Mouse (Mus musculus): Measurements from ENCODE around the gene Cnnm2. TPM values are rescaled to one million over a fixed set of nuclear protein-coding genes. Genes with fewer than 3 reads are reported as not detected.

Cnnm2 gene
- polyA plus RNA-seq, 1 experiment from 2014 or later, result 2.4 TPM

DNA sequence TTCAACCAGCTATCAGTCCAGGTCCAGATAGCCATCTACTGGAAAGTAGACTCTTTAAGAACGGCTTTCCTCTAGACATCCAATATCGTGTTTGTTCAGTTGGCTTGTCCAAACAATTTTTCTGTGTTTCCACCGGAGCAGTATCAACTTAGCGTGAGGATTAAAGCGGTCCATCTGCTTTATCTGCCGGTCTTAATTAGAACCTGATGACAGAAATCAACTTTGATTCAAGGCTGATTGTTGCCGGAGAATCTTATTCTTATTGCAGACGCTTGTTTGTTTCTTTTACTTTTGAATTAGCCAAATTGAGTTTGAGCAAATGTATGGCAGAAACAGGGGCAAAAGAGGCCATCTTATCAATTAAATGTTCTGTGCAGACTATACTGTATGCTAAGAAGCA is 32.8 kb downstream of the Cnnm2 start:
- H3K4me3 ChIP-seq (ENCODE audit: low read depth, low read length), result no peak overlapping the region
- no peaks in the 10 kb centered on the region for H3K9me3 ChIP-seq (ENCODE audit: low read length)
- H3K27ac ChIP-seq (ENCODE audit: low read length), result no peak overlapping the region
- no peak overlapping the region for H3K9ac ChIP-seq (replicated peaks; ENCODE audit: low read depth)
- no peak for ATAC-seq
- no peaks in the 10 kb centered on the region for H3K27me3 ChIP-seq (replicated peaks; ENCODE audit: insufficient read depth, low read length)
- H3K36me3 ChIP-seq (ENCODE audit: insufficient read depth, low read length), result no peaks in the 10 kb centered on the region
- TF ChIP-seq EP300 (IDR thresholded peaks at IDR 0.05) (no peak), CTCF (IDR thresholded peaks at IDR 0.05) (no peak)
- H3K4me1 ChIP-seq (ENCODE audit: insufficient read depth, low read depth, low read length), result no peaks in the 10 kb centered on the region
- H3K4me2 ChIP-seq (replicated peaks; ENCODE audit: low read depth, low read length), result no peak overlapping the region
- DNase-seq (ENCODE audit: low spot score), result peak; percentile 17
- WGBS, result 26% methylated on average over 8 of the region's 8 CpGs

DNA sequence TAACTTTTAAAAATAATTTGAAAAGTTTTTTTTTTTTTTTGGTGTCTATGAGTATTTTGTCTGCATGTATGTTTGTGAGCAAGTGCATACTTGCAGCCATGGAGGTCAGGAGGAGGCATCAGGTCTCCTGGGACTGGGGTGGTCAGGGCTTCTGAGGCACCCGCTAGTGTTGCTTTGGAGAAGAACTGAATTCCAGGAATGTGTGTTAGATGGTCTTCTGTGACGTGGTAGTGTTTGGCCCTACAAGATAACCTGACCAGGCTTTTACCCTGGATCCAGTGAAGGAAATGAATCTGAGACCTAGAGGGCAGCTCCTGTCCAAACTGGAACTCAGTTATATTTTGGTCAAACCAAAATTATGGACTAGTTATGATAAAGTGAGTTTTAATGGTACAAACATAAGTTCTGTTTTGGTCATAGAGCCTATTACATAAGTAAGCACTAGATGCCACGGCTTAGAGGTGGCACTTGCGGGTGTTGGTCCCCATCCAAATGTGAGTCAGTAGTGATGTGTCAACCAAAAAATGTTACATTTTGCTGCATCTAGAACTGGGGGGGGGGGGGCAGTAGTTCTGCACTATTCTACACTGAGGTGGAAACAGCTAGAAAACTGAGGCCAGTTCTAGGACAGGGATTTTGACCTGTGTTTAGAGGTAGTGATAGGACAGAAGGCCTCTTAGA is 38.6 kb downstream of the Cnnm2 start:
- WGBS, result 64% methylated on average over 4 of the region's 4 CpGs
- Histone ChIP-seq H3K9me3 (ENCODE audit: low read length) (no peaks in the 10 kb centered on the region), H3K4me2 (replicated peaks; ENCODE audit: low read depth, low read length) (no peak overlapping the region), H3K27me3 (replicated peaks; ENCODE audit: insufficient read depth, low read length) (no peaks in the 10 kb centered on the region), H3K9ac (replicated peaks; ENCODE audit: low read depth) (no peak overlapping the region), H3K4me3 (ENCODE audit: low read depth, low read length) (no peak overlapping the region), H3K27ac (ENCODE audit: low read length) (no peak overlapping the region), H3K36me3 (ENCODE audit: insufficient read depth, low read length) (no peaks in the 10 kb centered on the region), H3K4me1 (ENCODE audit: insufficient read depth, low read depth, low read length) (no peaks in the 10 kb centered on the region)
- ATAC-seq, result no peak
- TF ChIP-seq EP300 (IDR thresholded peaks at IDR 0.05) (no peak), CTCF (IDR thresholded peaks at IDR 0.05) (no peak)
- peak; percentile 17 for DNase-seq (ENCODE audit: low spot score)

DNA sequence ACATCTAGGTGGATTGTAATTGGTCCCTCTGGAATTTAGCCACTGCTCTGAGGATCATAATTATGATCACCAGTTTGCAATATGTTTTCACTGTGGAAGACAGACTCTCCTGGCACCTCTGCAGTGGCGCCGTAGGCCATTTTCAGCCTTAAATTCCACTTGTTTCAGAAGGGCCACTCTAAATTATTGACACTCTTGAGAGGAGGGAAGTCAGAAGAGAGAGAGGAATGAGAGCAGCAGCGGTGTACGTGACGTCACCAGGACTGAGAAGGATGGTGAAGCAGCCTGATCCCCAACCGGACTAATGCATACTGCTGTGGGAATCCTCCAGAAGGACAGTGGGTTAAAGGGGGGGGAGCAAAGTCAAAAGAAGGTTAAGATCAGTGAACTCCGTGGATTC is 40.1 kb downstream of the Cnnm2 start:
- peak; percentile 88 for DNase-seq (ENCODE audit: low spot score)
- H3K4me1 ChIP-seq (ENCODE audit: insufficient read depth, low read depth, low read length), result no peaks in the 10 kb centered on the region

DNA sequence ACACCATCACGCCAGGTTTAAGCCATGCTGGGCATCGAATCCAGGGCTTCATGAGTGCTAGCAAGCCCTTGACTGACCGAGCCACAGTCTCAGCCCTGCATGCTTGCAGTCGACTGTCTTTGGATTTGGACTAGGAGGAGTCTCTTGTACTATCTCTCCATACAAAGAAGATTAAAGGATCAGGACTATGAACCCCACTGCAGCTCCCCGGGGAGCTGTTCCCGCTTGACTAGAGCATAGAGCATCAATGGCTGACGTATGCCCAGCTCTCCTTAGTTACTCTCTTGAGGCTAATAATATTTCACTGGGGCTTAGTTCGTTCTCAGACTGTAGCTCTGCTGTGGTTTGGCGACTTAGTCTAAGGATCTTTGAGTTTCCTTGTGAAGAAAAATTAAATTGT is 40.9 kb downstream of the Cnnm2 start:
- no peak for DNase-seq (ENCODE audit: low spot score)
- no peak overlapping the region for H3K4me3 ChIP-seq (ENCODE audit: low read depth, low read length)
- H3K9ac ChIP-seq (replicated peaks; ENCODE audit: low read depth), result no peak overlapping the region
- 91% methylated on average over 9 of the region's 9 CpGs for WGBS
- no peak overlapping the region for H3K27ac ChIP-seq (ENCODE audit: low read length)
- no peak for ATAC-seq
- H3K4me2 ChIP-seq (replicated peaks; ENCODE audit: low read depth, low read length), result no peak overlapping the region
- no peaks in the 10 kb centered on the region for H3K36me3 ChIP-seq (ENCODE audit: insufficient read depth, low read length)
- H3K27me3 ChIP-seq (replicated peaks; ENCODE audit: insufficient read depth, low read length), result no peaks in the 10 kb centered on the region
- no peaks in the 10 kb centered on the region for H3K9me3 ChIP-seq (ENCODE audit: low read length)
- no peak for TF ChIP-seq CTCF (IDR thresholded peaks at IDR 0.05)
- no peak for TF ChIP-seq EP300 (IDR thresholded peaks at IDR 0.05)
- no peaks in the 10 kb centered on the region for H3K4me1 ChIP-seq (ENCODE audit: insufficient read depth, low read depth, low read length)

More for the DNA sequence above, 40.1 kb downstream of the Cnnm2 start:
- ATAC-seq, result peak; percentile 83
- H3K27me3 ChIP-seq (replicated peaks; ENCODE audit: insufficient read depth, low read length), result no peaks in the 10 kb centered on the region
- H3K4me3 ChIP-seq (ENCODE audit: low read depth, low read length), result no peak overlapping the region
- no peaks in the 10 kb centered on the region for H3K36me3 ChIP-seq (ENCODE audit: insufficient read depth, low read length)
- no peaks in the 10 kb centered on the region for H3K9me3 ChIP-seq (ENCODE audit: low read length)
- TF ChIP-seq EP300 (IDR thresholded peaks at IDR 0.05) (peak; percentile 79), CTCF (IDR thresholded peaks at IDR 0.05) (no peak)
- no peak overlapping the region for H3K4me2 ChIP-seq (replicated peaks; ENCODE audit: low read depth, low read length)
- no peak overlapping the region for H3K9ac ChIP-seq (replicated peaks; ENCODE audit: low read depth)
- 47% methylated on average over 7 of the region's 7 CpGs for WGBS
- H3K27ac ChIP-seq (ENCODE audit: low read length), result 0 out of 2 replicates have a peak overlapping the region, but pooled peaks have one; percentile 51

DNA sequence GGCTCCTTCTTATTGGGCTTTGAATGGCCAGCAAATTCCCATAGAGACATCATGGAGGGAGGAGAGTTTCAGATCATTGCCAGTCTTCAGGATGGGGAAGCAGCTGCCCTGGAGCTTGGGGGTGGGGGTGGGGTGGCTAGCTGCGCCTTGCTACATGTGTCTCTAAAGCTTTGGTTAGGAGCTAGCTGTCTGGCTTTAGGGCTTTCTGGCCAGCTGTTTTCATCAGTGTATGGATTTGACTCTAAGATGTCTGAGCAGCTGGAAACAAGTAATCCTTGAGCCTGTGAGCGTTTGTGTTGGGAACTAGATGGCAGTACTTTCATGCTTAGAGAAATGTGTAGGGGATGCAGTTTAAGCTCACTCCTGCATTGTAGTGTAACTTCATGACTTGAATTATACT is 42.3 kb downstream of the Cnnm2 start:
- no peak overlapping the region for H3K4me2 ChIP-seq (replicated peaks; ENCODE audit: low read depth, low read length)
- 74% methylated on average over 2 of the region's 2 CpGs for WGBS
- no peaks in the 10 kb centered on the region for H3K4me1 ChIP-seq (ENCODE audit: insufficient read depth, low read depth, low read length)
- H3K9ac ChIP-seq (replicated peaks; ENCODE audit: low read depth), result no peak overlapping the region
- no peak for ATAC-seq
- no peak for TF ChIP-seq CTCF (IDR thresholded peaks at IDR 0.05)
- no peak for TF ChIP-seq EP300 (IDR thresholded peaks at IDR 0.05)
- no peaks in the 10 kb centered on the region for H3K36me3 ChIP-seq (ENCODE audit: insufficient read depth, low read length)
- H3K27ac ChIP-seq (ENCODE audit: low read length), result no peak overlapping the region
- H3K27me3 ChIP-seq (replicated peaks; ENCODE audit: insufficient read depth, low read length), result no peaks in the 10 kb centered on the region
- H3K4me3 ChIP-seq (ENCODE audit: low read depth, low read length), result no peak overlapping the region
- DNase-seq (ENCODE audit: low spot score), result no peak
- no peaks in the 10 kb centered on the region for H3K9me3 ChIP-seq (ENCODE audit: low read length)

DNA sequence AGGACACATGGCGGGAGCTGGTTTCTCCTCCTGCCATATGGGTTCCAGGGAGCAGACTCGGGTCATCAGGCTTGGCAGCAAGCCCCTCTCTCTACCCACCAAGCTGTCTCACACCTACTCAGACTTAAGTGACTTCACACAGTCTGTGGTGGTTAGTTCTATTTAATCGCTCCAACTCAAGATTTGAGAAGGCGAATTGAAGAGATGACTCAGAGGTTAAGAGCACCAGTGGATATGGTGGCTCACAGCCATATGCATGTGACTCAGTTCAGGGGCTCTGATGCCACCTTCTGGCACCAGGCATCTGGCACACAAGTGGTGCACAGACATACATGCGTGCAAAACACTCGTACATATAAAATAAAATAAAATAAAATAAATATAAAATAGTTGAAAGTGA is 43.4 kb downstream of the Cnnm2 start:
- TF ChIP-seq EP300 (IDR thresholded peaks at IDR 0.05), result no peak
- peak; percentile 64 for TF ChIP-seq CTCF (IDR thresholded peaks at IDR 0.05)
- ATAC-seq (peak; percentile 86), DNase-seq (ENCODE audit: low spot score) (peak; percentile 88)
- H3K4me3 ChIP-seq (ENCODE audit: low read depth, low read length), result no peak overlapping the region
- no peaks in the 10 kb centered on the region for H3K36me3 ChIP-seq (ENCODE audit: insufficient read depth, low read length)
- 69% methylated on average over 6 of the region's 6 CpGs for WGBS
- H3K4me1 ChIP-seq (ENCODE audit: insufficient read depth, low read depth, low read length), result no peaks in the 10 kb centered on the region
- no peaks in the 10 kb centered on the region for H3K9me3 ChIP-seq (ENCODE audit: low read length)
- no peak overlapping the region for H3K9ac ChIP-seq (replicated peaks; ENCODE audit: low read depth)
- no peaks in the 10 kb centered on the region for H3K27me3 ChIP-seq (replicated peaks; ENCODE audit: insufficient read depth, low read length)
- 0 out of 2 replicates have a peak overlapping the region, but pooled peaks have one; percentile 3 for H3K27ac ChIP-seq (ENCODE audit: low read length)
- no peak overlapping the region for H3K4me2 ChIP-seq (replicated peaks; ENCODE audit: low read depth, low read length)
